Mouse (Mus musculus): ENCODE results near the gene Reln. TPM values are rescaled to one million over a fixed set of nuclear protein-coding genes. Genes with fewer than 3 reads are reported as not detected.

The Reln gene
- 2.1 and 5.5 TPM in 2 replicates for polyA plus RNA-seq (2016; fragmentation: Nextera tagmentation; extraction: Ambion mirVana)

DNA sequence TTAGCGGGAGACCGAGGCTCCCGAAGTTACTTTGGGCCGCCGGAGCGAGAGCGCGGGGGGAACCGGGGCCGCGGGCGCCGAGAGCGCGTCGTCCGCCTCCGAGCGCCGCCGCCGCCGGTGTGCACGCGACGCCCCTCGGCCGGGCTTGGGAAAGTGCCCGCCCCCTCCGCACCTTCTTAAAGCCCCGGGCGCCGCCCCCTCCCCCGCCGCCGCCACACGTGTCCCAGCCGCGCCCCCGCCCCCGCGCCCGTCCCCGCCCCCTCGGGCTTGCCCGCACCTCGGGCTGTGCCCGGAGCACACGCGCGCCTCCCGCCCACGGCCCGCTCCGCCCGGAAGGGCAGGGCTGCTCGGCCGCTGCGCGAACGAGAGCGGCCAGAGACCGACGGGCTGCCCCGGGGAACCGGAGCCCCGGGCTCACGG is at the start of gene Reln:
Gene Reln (minus strand): TSS at position 147 of the 420 bp plus-strand sequence.
- peak within 1 kb of the TSS; percentile 86 for H3K27ac ChIP-seq
- H3K36me3 ChIP-seq = no peaks in the 10 kb centered on the region
- H3K4me1 ChIP-seq (replicated peaks) = peaks cover 28% of the 10 kb centered on the region
- under 1% methylated on average over 66 of the region's 68 CpGs for WGBS
- H3K27me3 ChIP-seq (ENCODE audit: insufficient read depth, poor library complexity, severe bottlenecking) = peaks cover 80% of the 10 kb centered on the region
- peak; percentile 55 for DNase-seq (ENCODE audit: low spot score)
- H3K4me3 ChIP-seq = peak within 1 kb of the TSS; percentile 69
- H3K9me3 ChIP-seq = no peaks in the 10 kb centered on the region

DNA sequence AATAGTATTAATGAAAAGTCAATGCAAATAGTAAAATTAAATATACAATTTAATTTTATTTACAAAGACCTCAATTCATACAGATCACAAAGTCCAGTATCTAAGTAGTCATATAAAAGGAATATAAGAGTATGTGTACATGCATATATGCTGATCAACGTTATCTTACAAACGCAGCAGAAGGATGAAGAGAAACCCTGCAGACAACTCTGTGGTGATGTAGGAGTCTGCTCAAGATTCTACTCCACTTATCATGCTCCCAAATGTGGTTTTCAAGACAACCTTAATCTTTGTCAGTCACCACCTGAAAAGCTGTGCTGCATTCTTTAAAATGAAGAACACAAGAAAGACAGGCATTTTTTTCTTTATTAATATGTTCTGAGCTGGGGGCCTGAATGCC is 44.0 kb upstream of the Reln start:
- H3K27ac ChIP-seq = no peak overlapping the region
- 91% methylated on average over 2 of the region's 2 CpGs for WGBS
- H3K4me1 ChIP-seq (replicated peaks) = no peaks in the 10 kb centered on the region
- no peaks in the 10 kb centered on the region for H3K36me3 ChIP-seq
- H3K9me3 ChIP-seq = no peaks in the 10 kb centered on the region
- DNase-seq (ENCODE audit: low spot score) = no peak
- no peak overlapping the region for H3K4me3 ChIP-seq
- no peaks in the 10 kb centered on the region for H3K27me3 ChIP-seq (ENCODE audit: insufficient read depth, poor library complexity, severe bottlenecking)

DNA sequence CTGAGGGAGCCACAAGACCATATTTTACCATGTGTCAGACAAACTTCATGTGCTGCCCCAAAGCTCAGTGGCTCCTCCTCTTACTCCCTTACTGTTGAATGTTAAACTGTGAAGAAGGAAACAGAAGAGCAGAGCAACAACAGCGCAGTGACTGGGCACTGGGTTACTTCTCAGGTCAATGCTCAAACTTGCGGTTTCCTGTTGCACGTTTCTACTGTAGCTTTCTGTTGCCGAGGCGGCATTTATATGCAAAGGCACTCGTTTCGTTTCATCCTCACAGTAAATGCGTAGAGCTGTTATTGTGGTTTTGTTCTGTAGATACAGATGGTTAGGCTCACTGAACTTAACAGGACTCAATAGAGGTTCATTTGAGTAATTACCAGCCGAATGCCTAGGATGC is 16.0 kb upstream of the Reln start:
- Histone ChIP-seq H3K36me3 (no peaks in the 10 kb centered on the region), H3K27me3 (ENCODE audit: insufficient read depth, poor library complexity, severe bottlenecking) (no peaks in the 10 kb centered on the region), H3K4me3 (no peak overlapping the region), H3K4me1 (replicated peaks) (no peaks in the 10 kb centered on the region), H3K27ac (no peak overlapping the region), H3K9me3 (no peaks in the 10 kb centered on the region)
- no peak for DNase-seq (ENCODE audit: low spot score)
- 75% methylated on average over 9 of the region's 9 CpGs for WGBS

DNA sequence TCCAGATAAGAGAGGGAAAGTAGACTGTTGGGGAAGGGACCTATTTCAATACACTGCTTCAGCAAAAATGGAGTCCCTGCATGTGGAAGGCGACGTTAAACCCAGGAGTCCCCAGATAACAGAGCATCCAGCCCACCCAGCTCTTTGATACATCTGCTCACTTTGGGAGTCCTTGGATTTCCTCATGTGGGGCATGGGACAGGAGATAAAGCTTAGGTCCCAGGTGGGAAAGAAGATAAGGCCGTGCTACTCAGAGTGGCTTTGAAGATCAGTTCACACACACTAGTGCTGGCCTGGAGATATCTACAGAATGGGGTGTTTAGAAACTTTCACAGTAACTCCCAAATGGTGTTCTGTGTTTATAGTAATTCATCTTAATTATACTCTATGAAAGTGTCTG is 3.9 kb upstream of the Reln start:
- H3K9me3 ChIP-seq = no peaks in the 10 kb centered on the region
- H3K27ac ChIP-seq = no peak overlapping the region
- H3K27me3 ChIP-seq (ENCODE audit: insufficient read depth, poor library complexity, severe bottlenecking) = peaks cover 47% of the 10 kb centered on the region
- H3K36me3 ChIP-seq = no peaks in the 10 kb centered on the region
- H3K4me3 ChIP-seq = no peak overlapping the region
- DNase-seq (ENCODE audit: low spot score) = no peak
- peaks cover 26% of the 10 kb centered on the region for H3K4me1 ChIP-seq (replicated peaks)
- 80% methylated on average over 3 of the region's 3 CpGs for WGBS

DNA sequence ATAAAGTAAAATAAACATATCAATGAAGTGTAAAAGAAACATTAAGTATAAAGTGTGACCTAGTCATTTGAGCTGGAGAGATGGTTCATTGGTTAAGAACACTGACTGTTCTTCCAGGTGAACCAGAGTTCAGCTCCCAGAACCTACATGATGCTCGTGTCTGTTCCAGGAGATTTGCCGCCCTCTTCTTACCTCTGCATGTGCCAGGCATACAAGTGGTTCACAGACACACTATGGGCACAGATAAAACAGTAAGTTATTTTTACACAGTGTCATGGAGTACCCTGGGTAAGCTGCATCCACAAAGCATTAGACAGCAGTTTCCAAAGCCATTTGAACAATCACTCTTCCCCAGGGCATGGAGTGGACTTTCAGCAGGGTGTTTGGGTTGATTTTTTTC is 3.2 kb upstream of the Reln start:
- Histone ChIP-seq H3K27ac (no peak overlapping the region), H3K36me3 (no peaks in the 10 kb centered on the region), H3K9me3 (no peaks in the 10 kb centered on the region), H3K4me1 (replicated peaks) (peaks cover 28% of the 10 kb centered on the region), H3K4me3 (no peak overlapping the region), H3K27me3 (ENCODE audit: insufficient read depth, poor library complexity, severe bottlenecking) (peaks cover 54% of the 10 kb centered on the region)
- no peak for DNase-seq (ENCODE audit: low spot score)
- 77% methylated on average over 2 of the region's 2 CpGs for WGBS

DNA sequence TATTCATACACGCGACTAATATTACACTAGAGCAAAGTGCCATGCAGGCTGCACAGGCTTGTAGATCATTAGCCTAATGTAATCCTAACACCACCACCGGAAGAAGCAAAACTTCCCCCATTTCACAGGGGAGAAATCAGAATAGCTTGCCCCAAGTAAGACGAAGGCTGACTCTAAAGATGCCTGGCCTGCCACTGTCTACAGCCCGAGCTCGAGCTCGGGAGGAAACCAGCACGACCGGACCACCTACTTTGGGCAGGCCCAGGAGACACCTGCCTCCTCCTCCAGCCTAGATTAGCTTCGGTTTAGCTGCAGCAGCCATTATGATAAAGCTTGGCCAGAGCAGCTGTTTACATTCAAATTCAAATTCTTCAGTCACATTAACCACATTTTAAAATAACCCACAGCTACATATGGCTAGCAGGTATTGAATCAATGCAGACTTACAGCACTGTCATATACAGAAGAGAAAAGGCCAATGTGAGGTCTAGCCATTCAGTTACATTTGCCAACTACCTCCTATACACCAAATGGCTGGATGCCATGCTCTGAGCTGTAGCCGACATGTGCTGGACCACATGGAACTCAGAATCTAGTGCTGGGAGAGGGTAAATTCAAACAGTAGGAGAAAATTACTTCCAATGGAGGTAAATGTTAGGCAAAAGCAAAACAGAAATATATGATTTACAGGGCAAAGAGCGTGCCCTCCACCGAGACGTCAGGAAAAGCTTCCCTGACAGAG is 1.6 kb upstream of the Reln start:
- 39% methylated on average over 14 of the region's 14 CpGs for WGBS
- Histone ChIP-seq H3K27ac (no peak overlapping the region), H3K9me3 (no peaks in the 10 kb centered on the region), H3K27me3 (ENCODE audit: insufficient read depth, poor library complexity, severe bottlenecking) (peaks cover 70% of the 10 kb centered on the region), H3K36me3 (no peaks in the 10 kb centered on the region), H3K4me3 (peak overlapping the region; percentile 69; the same call in 1 of the 2 replicates), H3K4me1 (replicated peaks) (peaks cover 28% of the 10 kb centered on the region)
- peak; percentile 8 for DNase-seq (ENCODE audit: low spot score)

DNA sequence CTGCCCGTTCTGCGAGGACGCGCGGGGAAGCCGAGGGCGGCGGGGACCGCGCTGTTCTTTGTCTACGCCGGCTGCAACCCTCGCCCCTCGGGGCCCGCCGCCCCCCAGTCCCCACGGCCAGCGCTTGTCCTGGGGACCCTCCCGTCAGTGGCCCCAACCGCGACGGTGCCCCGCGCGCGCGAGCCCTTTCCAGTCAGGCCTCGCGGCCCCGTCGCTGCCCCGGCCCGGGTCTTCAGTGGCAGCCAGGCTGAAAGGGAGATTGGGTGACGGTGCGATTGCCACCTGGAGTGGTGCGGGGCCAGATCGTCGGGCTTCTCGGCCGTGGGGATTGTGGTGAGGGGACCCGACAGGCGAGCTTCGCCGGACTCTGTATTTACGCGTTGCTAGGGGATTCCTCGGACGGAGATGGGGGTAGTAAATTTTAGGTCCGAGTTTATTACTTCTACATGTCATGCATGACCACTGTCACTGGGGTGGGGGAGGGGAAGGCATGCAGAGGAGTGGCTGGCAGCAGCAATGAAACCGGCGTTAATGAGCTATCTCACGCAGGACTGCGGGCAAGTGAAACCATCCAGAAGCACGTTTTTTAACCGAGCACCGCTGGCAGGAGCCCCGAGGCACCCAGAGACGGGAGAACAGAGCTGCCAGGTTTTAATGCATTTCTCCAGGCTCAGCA is 612 bp upstream of the Reln start:
- Histone ChIP-seq H3K4me3 (peak overlapping the region; percentile 69), H3K9me3 (no peaks in the 10 kb centered on the region), H3K36me3 (no peaks in the 10 kb centered on the region), H3K27me3 (ENCODE audit: insufficient read depth, poor library complexity, severe bottlenecking) (peaks cover 78% of the 10 kb centered on the region), H3K27ac (peak overlapping the region; percentile 86), H3K4me1 (replicated peaks) (peaks cover 28% of the 10 kb centered on the region)
- WGBS = 2% methylated on average over 58 of the region's 58 CpGs
- peak; percentile 46 for DNase-seq (ENCODE audit: low spot score)

DNA sequence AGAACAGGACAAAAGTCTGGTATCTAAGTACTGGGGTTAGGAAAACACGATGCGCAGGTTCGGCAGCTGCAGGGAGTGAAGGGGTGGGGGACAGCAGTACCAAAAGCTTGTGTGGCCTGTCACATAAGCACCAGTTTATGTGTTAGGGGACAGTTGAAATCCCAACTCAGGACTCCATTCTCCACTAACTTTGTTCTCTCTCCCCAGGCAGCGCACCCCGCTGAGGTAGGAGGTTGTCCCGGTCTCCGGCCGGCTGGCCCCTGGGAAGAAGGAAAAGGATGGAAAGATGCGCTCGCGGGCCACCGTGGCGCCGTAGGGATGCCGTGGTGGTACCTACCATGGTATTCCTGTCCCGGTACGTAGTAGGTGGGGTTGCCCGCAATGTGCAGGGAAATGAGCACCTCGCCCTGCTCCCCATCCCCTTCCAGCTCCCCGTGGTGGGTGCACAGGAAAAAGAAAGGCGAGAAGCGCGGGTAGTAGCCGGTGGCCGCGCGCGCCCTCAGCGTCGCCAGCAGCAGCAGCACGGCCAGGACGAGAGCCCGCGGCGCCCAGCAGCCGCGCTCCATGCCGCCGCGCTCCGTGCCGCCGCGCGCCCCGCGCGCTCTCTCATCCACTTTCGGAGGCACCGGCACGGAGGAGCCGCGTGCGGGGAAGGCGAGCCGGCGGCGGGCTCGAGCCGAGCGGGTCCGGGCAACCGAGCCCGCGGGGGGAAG is 503 bp downstream of the Reln start:
- H3K27ac ChIP-seq = peak overlapping the region; percentile 86
- H3K27me3 ChIP-seq (ENCODE audit: insufficient read depth, poor library complexity, severe bottlenecking) = peaks cover 80% of the 10 kb centered on the region
- H3K9me3 ChIP-seq = no peaks in the 10 kb centered on the region
- no peaks in the 10 kb centered on the region for H3K36me3 ChIP-seq
- peak overlapping the region; percentile 69 for H3K4me3 ChIP-seq
- under 1% methylated on average over 65 of the region's 65 CpGs for WGBS
- H3K4me1 ChIP-seq (replicated peaks) = peaks cover 28% of the 10 kb centered on the region
- DNase-seq (ENCODE audit: low spot score) = peak; percentile 54

DNA sequence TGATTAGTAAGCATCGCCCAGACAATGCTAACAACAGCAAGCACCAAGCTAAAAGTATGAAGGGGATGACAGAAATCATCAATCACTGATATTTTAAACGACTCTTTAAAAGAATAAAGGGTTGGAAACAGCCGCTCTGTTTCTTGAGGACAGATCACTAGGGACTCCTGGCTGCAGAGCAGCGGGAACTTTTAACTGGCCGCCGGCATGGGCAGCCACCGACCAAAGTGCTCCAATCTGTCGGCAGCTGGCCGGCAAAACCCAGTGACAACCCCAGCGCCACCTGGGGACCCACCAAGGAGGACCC is 1.0 kb downstream of the Reln start:
- Histone ChIP-seq H3K27me3 (ENCODE audit: insufficient read depth, poor library complexity, severe bottlenecking) (peaks cover 80% of the 10 kb centered on the region), H3K9me3 (no peaks in the 10 kb centered on the region), H3K4me1 (replicated peaks) (peaks cover 28% of the 10 kb centered on the region), H3K4me3 (peak overlapping the region; percentile 69), H3K36me3 (no peaks in the 10 kb centered on the region), H3K27ac (peak overlapping the region; percentile 86; the same call in 1 of the 2 replicates)
- WGBS = 1% methylated on average over 10 of the region's 10 CpGs
- peak; percentile 46 for DNase-seq (ENCODE audit: low spot score)

DNA sequence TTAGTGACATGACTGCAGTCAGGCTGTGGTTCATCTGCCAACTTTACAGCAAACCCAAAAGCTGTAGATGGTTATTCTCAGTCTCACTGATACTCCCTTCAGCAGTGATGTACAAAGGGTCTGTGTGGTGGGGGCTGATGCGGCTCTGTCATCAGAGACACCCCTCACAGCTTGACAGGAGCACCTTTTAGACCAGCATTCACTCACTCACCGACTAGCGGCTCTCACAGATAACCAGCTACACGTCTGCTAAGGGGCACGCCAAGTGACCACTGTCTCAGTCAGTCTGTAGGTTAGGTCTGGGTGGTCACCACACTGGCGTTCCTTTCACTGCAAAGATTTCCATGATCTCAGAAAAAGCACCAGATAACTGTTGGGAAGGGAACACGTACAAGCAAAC is 2.0 kb downstream of the Reln start:
- no peak overlapping the region for H3K4me3 ChIP-seq
- H3K9me3 ChIP-seq = no peaks in the 10 kb centered on the region
- DNase-seq (ENCODE audit: low spot score) = no peak
- WGBS = 73% methylated on average over 7 of the region's 7 CpGs
- no peaks in the 10 kb centered on the region for H3K36me3 ChIP-seq
- H3K27ac ChIP-seq = no peak overlapping the region
- H3K4me1 ChIP-seq (replicated peaks) = peaks cover 28% of the 10 kb centered on the region
- peaks cover 74% of the 10 kb centered on the region for H3K27me3 ChIP-seq (ENCODE audit: insufficient read depth, poor library complexity, severe bottlenecking)

DNA sequence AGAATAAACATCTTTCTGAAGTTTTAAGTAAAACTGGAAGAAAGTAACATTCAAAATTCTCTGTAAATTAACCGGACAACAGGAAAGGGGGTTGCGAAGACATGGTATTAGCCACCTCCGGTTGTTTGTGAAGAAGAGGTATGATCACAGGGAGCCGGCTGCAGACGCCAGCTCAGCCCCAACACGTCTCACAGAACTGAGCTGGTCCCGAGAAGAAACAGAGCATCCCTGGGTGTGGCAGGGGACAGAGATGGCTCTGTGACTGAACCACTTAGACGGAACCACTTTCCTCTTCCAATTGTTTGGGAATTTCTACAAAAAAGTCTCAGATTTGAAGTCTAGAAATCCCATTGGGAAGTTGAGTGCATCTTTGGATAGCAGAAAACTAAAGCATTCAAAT is 3.5 kb downstream of the Reln start:
- Histone ChIP-seq H3K4me1 (replicated peaks) (peaks cover 28% of the 10 kb centered on the region), H3K27ac (no peak overlapping the region), H3K4me3 (no peak overlapping the region), H3K36me3 (no peaks in the 10 kb centered on the region), H3K9me3 (no peaks in the 10 kb centered on the region), H3K27me3 (ENCODE audit: insufficient read depth, poor library complexity, severe bottlenecking) (peaks cover 59% of the 10 kb centered on the region)
- DNase-seq (ENCODE audit: low spot score) = no peak
- WGBS = 86% methylated on average over 8 of the region's 8 CpGs

DNA sequence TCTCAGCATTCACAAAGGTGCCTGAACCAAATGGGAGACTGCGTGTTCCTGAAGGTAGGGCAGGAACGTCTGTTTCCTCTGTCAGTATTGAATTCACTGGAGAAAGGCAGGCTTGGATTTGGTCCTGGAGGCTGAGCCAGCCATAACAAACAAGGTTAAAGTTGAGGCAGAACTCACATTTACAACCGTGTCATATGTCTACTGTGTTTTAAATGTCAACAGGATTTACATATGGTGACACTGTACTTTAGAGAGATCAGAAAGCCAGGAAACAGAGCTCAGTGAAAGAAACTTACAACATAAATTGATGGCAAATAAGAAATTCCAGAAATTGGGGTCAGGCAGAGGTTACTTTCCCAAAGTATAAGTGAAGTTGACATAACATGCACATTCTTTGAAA is 9.1 kb downstream of the Reln start:
- H3K4me1 ChIP-seq (replicated peaks) = no peaks in the 10 kb centered on the region
- H3K4me3 ChIP-seq = no peak overlapping the region
- H3K36me3 ChIP-seq = no peaks in the 10 kb centered on the region
- H3K27ac ChIP-seq = no peak overlapping the region
- peaks cover 4% of the 10 kb centered on the region; the same call in 1 of the 2 replicates for H3K27me3 ChIP-seq (ENCODE audit: insufficient read depth, poor library complexity, severe bottlenecking)
- 77% methylated on average over 3 of the region's 3 CpGs for WGBS
- H3K9me3 ChIP-seq = peaks cover 7% of the 10 kb centered on the region; the same call in 1 of the 2 replicates
- no peak for DNase-seq (ENCODE audit: low spot score)

DNA sequence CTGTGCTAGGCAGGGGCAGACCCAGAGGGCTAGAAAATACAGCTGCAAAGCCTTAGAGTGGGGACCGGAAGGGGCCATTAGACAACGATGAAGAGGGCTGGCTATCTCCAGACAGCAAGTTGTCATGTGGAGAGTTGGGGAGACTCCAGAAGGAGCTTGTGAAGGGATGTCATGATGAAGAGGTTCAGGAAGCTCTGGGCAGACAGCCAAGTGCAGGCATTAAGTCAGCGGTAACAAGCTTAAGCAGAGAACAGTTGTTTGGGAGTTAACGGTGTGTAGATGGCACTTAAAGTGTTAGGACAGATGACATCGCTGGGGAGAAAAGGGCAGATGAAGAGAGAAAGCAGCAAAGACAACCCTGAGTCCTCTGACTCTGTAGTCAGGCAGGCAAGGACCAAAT is 13.7 kb downstream of the Reln start:
- Histone ChIP-seq H3K36me3 (no peaks in the 10 kb centered on the region), H3K27me3 (ENCODE audit: insufficient read depth, poor library complexity, severe bottlenecking) (no peaks in the 10 kb centered on the region), H3K4me3 (no peak overlapping the region), H3K4me1 (replicated peaks) (no peaks in the 10 kb centered on the region), H3K27ac (no peak overlapping the region), H3K9me3 (peaks cover 7% of the 10 kb centered on the region; the same call in 1 of the 2 replicates)
- DNase-seq (ENCODE audit: low spot score) = no peak
- WGBS = 92% methylated on average over 5 of the region's 5 CpGs
